Mouse (Mus musculus) hindbrain, embryonic 11.5 days (tissue): ENCODE measurements around the gene Apobec3. TPM values are rescaled to one million over a fixed set of nuclear protein-coding genes. Genes with fewer than 3 reads are reported as not detected.

Experiments
- ATAC-seq: fragments of 200-750 bp; cut with Nextera tagmentation; 2 replicates; pipeline ENCODE4 v1.8.0; 2017; ENCODE audit warnings: mild to moderate bottlenecking, moderate TSS enrichment, moderate library complexity; ENCODE audit not compliant: low FRiP score
- DNase-seq: peaks from one replicate; pipeline ENCODE4 v3.0.0-alpha.2; 2015; ENCODE audit warnings: low spot score
- H3K27ac ChIP-seq: fragments of 300-500 bp; sonication (generic); 2 replicates; pipeline ENCODE4 v1.5.1; 2014; ENCODE audit warnings: mild to moderate bottlenecking, low read depth, low read length
- H3K27me3 ChIP-seq: fragments of 300-500 bp; sonication (generic); 2 replicates; pipeline ENCODE4 v1.6.1; 2014; ENCODE audit warnings: mild to moderate bottlenecking, low read length, moderate library complexity, mixed read lengths; ENCODE audit not compliant: control insufficient read depth, insufficient read depth
- H3K36me3 ChIP-seq: fragments of 300-500 bp; sonication (generic); 2 replicates; pipeline ENCODE4 v1.6.1; 2014; ENCODE audit warnings: mild to moderate bottlenecking, low read length, moderate library complexity, mixed read lengths; ENCODE audit not compliant: control insufficient read depth, insufficient read depth
- H3K4me1 ChIP-seq: fragments of 300-500 bp; sonication (generic); replicated peaks from 2 replicates; pipeline ENCODE4 v1.6.1; 2014; ENCODE audit warnings: low read length, mixed read lengths; ENCODE audit not compliant: control insufficient read depth, insufficient read depth
- H3K4me2 ChIP-seq: fragments of 300-500 bp; sonication (generic); replicated peaks from 2 replicates; pipeline ENCODE4 v1.6.1; 2014; ENCODE audit warnings: mild to moderate bottlenecking, low read depth, low read length
- H3K4me3 ChIP-seq: fragments of 300-500 bp; sonication (generic); 2 replicates; pipeline ENCODE4 v1.5.1; 2014; ENCODE audit warnings: low read depth, low read length
- H3K9ac ChIP-seq: fragments of 300-500 bp; sonication (generic); 2 replicates; pipeline ENCODE4 v1.6.1; 2014; ENCODE audit warnings: low read depth, low read length
- H3K9me3 ChIP-seq: fragments of 300-500 bp; sonication (generic); 2 replicates; pipeline ENCODE4 v1.6.1; 2016; ENCODE audit warnings: low read length; ENCODE audit not compliant: control insufficient read depth
- WGBS: fragments of 180-500 bp; shearing (Covaris S2); extraction: QIAGEN DNeasy Blood & Tissue Kit; methylation state at CpG from one replicate; pipeline ENCODE4 v1.1.7; 2014; 5-methylcytosine and 5-hydroxymethylcytosine counted together
- polyA plus RNA-seq: library from polyadenylated mRNA; unstranded; fragments of >200 nt; fragmentation: Nextera tagmentation; extraction: Ambion mirVana; gene quantifications from 2 replicates; pipeline ENCODE4 v1.2.1, GENCODE M21; 2014

The Apobec3 gene
- 6.0 and 9.3 TPM in 2 replicates for polyA plus RNA-seq

GRCm38 (mm10) chr15:79891436-79892212, at the start of gene Apobec3:
Gene Apobec3, plus strand, starts transcription at chr15:79891659.
- DNase-seq (peak; percentile 82), ATAC-seq (no peak)
- WGBS: 4% methylated on average over 20 of the region's 20 CpGs
- H3K36me3 ChIP-seq: no peaks in the 10 kb centered on the region
- H3K9me3 ChIP-seq: no peaks in the 10 kb centered on the region
- H3K4me1 ChIP-seq: peaks cover 7% of the 10 kb centered on the region; the same call in 1 of the 2 replicates
- 0 out of 2 replicates have a peak, but pooled peaks cover 5% of the 10 kb centered on the region for H3K27me3 ChIP-seq
- no peak within 1 kb of the TSS for H3K27ac ChIP-seq
- peak within 1 kb of the TSS; percentile 34 for H3K4me2 ChIP-seq
- peak within 1 kb of the TSS; percentile 27 for H3K4me3 ChIP-seq
- peak within 1 kb of the TSS; percentile 55; the same call in 1 of the 2 replicates for H3K9ac ChIP-seq

- no peak for ATAC-seq
- 84% methylated on average over 3 of the region's 3 CpGs for WGBS
- no peak for DNase-seq
- Histone ChIP-seq H3K4me1 (0 out of 2 replicates have a peak, but pooled peaks cover 2% of the 10 kb centered on the region), H3K4me3 (no peak overlapping the region), H3K4me2 (no peak overlapping the region), H3K27ac (no peak overlapping the region), H3K9ac (no peak overlapping the region), H3K9me3 (no peaks in the 10 kb centered on the region), H3K27me3 (no peaks in the 10 kb centered on the region), H3K36me3 (no peaks in the 10 kb centered on the region)
These were observed 48.5 kb upstream of the Apobec3 start for GRCm38 (mm10) chr15:79842985-79843384.

- H3K9me3 ChIP-seq: no peaks in the 10 kb centered on the region
- no peak overlapping the region for H3K9ac ChIP-seq
- 0 out of 2 replicates have a peak, but pooled peaks cover 2% of the 10 kb centered on the region for H3K4me1 ChIP-seq
- H3K4me3 ChIP-seq: no peak overlapping the region
- no peak for DNase-seq
- no peak overlapping the region for H3K27ac ChIP-seq
- no peak overlapping the region for H3K4me2 ChIP-seq
- H3K27me3 ChIP-seq: no peaks in the 10 kb centered on the region
- 71% methylated on average over 4 of the region's 4 CpGs for WGBS
- no peak for ATAC-seq
- H3K36me3 ChIP-seq: no peaks in the 10 kb centered on the region
These were observed 45.5 kb upstream of the Apobec3 start for GRCm38 (mm10) chr15:79845986-79846385.

GRCm38 (mm10) chr15:79847100-79847499, 44.4 kb upstream of the Apobec3 start:
- Histone ChIP-seq H3K9me3 (no peaks in the 10 kb centered on the region), H3K4me3 (no peak overlapping the region), H3K4me1 (0 out of 2 replicates have a peak, but pooled peaks cover 2% of the 10 kb centered on the region), H3K27me3 (no peaks in the 10 kb centered on the region), H3K9ac (no peak overlapping the region), H3K4me2 (no peak overlapping the region), H3K36me3 (no peaks in the 10 kb centered on the region), H3K27ac (no peak overlapping the region)
- DNase-seq: no peak
- WGBS: 24% methylated on average over 5 of the region's 5 CpGs
- ATAC-seq: no peak

GRCm38 (mm10) chr15:79850143-79850542, 41.3 kb upstream of the Apobec3 start:
- no peak overlapping the region for H3K9ac ChIP-seq
- H3K9me3 ChIP-seq: no peaks in the 10 kb centered on the region
- H3K36me3 ChIP-seq: no peaks in the 10 kb centered on the region
- DNase-seq: no peak
- no peak overlapping the region for H3K4me3 ChIP-seq
- H3K27ac ChIP-seq: no peak overlapping the region
- no peaks in the 10 kb centered on the region for H3K27me3 ChIP-seq
- ATAC-seq: no peak
- H3K4me1 ChIP-seq: 0 out of 2 replicates have a peak, but pooled peaks cover 2% of the 10 kb centered on the region
- 100% methylated on average over 2 of the region's 2 CpGs for WGBS
- H3K4me2 ChIP-seq: no peak overlapping the region

- H3K9me3 ChIP-seq: no peaks in the 10 kb centered on the region
- no peak overlapping the region for H3K4me2 ChIP-seq
- H3K4me1 ChIP-seq: no peaks in the 10 kb centered on the region
- no peak overlapping the region for H3K4me3 ChIP-seq
- no peaks in the 10 kb centered on the region for H3K27me3 ChIP-seq
- DNase-seq (no peak), ATAC-seq (no peak)
- H3K27ac ChIP-seq: no peak overlapping the region
- no peak overlapping the region for H3K9ac ChIP-seq
- WGBS: 82% methylated on average over 5 of the region's 5 CpGs
- H3K36me3 ChIP-seq: no peaks in the 10 kb centered on the region
These were observed 32.5 kb upstream of the Apobec3 start for GRCm38 (mm10) chr15:79858979-79859378.

- H3K4me1 ChIP-seq: no peaks in the 10 kb centered on the region
- H3K9ac ChIP-seq: no peak overlapping the region
- no peaks in the 10 kb centered on the region for H3K36me3 ChIP-seq
- WGBS: 92% methylated on average over 9 of the region's 9 CpGs
- H3K27me3 ChIP-seq: no peaks in the 10 kb centered on the region
- no peak overlapping the region for H3K27ac ChIP-seq
- DNase-seq: no peak
- H3K9me3 ChIP-seq: no peaks in the 10 kb centered on the region
- no peak overlapping the region for H3K4me2 ChIP-seq
- H3K4me3 ChIP-seq: no peak overlapping the region
- no peak for ATAC-seq
These were observed 31.6 kb upstream of the Apobec3 start for GRCm38 (mm10) chr15:79859821-79860220.

- no peak overlapping the region for H3K27ac ChIP-seq
- no peak for DNase-seq
- H3K4me1 ChIP-seq: no peaks in the 10 kb centered on the region
- no peaks in the 10 kb centered on the region for H3K27me3 ChIP-seq
- no peak overlapping the region for H3K4me3 ChIP-seq
- no peaks in the 10 kb centered on the region for H3K36me3 ChIP-seq
- 84% methylated on average over 3 of the region's 3 CpGs for WGBS
- H3K9ac ChIP-seq: no peak overlapping the region
- ATAC-seq: no peak
- no peak overlapping the region for H3K4me2 ChIP-seq
- H3K9me3 ChIP-seq: no peaks in the 10 kb centered on the region
These were observed 24.0 kb upstream of the Apobec3 start for GRCm38 (mm10) chr15:79867260-79868002.
